Mouse (Mus musculus) bone marrow macrophage, adult 2 months (primary cell): ENCODE results near the gene Lsm10.

ENCODE experiments used
- CTCF ChIP-seq: IDR thresholded peaks from 2 replicates; pipeline ENCODE4 v1.5.1; 2012; ENCODE audit warnings: low read depth, mild to moderate bottlenecking, low read length, moderate library complexity
- POLR2A ChIP-seq: IDR thresholded peaks from 2 replicates; pipeline ENCODE4 v1.6.1; 2012; ENCODE audit warnings: mild to moderate bottlenecking, low read depth, low read length, borderline replicate concordance

DNA sequence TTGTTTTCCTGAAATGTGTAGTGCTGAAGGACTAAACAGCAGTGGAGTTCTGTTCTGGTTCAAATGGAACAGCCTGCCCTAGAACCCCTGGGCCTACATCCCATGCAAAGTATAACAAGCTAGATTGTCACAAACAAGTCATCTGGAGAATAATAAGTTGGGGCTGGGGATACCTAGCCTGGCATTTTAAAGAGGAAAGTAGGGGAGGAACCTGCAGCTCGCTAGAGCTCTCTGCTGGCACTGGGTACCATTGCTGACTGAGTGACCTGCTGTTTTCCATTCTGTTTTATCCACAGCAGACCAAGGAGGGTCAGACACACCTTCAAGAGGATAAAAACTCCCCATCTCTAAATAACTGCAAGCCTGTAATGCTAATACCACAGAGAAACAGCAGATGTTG is 33.6 kb upstream of the Lsm10 start:
- TF ChIP-seq POLR2A (no peak), CTCF (no peak)
